Mouse (Mus musculus): Measurements from ENCODE around the gene Pcp4l1. TPM values are rescaled to one million over a fixed set of nuclear protein-coding genes. Genes with fewer than 3 reads are reported as not detected.

Pcp4l1 gene
- polyA plus RNA-seq, 1 experiment from 2014 or later = 9.2 TPM

- no peak for ATAC-seq (ENCODE audit: insufficient number of reproducible peaks, insufficient read depth, low FRiP score, low TSS enrichment)
- Histone ChIP-seq H3K27me3 (peaks cover 73% of the 10 kb centered on the region), H3K4me2 (replicated peaks) (peak overlapping the region; percentile 99), H3K27ac (no peak overlapping the region), H3K36me3 (no peaks in the 10 kb centered on the region), H3K4me1 (peaks cover 25% of the 10 kb centered on the region), H3K4me3 (peak overlapping the region; percentile 52), H3K9ac (peak overlapping the region; percentile 53), H3K9me3 (no peaks in the 10 kb centered on the region)
- 4% methylated on average over 20 of the region's 20 CpGs for WGBS
Measured at GRCm38 (mm10) chr1:171195046-171195822, 834 bp downstream of the Pcp4l1 start.

GRCm38 (mm10) chr1:171193911-171194830 is 1.9 kb downstream of the Pcp4l1 start:
- Histone ChIP-seq H3K27me3 (peaks cover 72% of the 10 kb centered on the region), H3K9ac (no peak overlapping the region), H3K4me3 (no peak overlapping the region), H3K36me3 (no peaks in the 10 kb centered on the region), H3K9me3 (no peaks in the 10 kb centered on the region), H3K27ac (no peak overlapping the region), H3K4me2 (replicated peaks) (peak overlapping the region; percentile 42), H3K4me1 (peaks cover 33% of the 10 kb centered on the region)
- ATAC-seq (ENCODE audit: insufficient number of reproducible peaks, insufficient read depth, low FRiP score, low TSS enrichment) = no peak
- WGBS = 18% methylated on average over 11 of the region's 11 CpGs

- no peak overlapping the region for H3K9ac ChIP-seq
- no peak for ATAC-seq (ENCODE audit: insufficient number of reproducible peaks, insufficient read depth, low FRiP score, low TSS enrichment)
- H3K4me1 ChIP-seq = peaks cover 40% of the 10 kb centered on the region
- H3K36me3 ChIP-seq = no peaks in the 10 kb centered on the region
- H3K4me2 ChIP-seq (replicated peaks) = peak overlapping the region; percentile 42
- 3% methylated on average over 18 of the region's 18 CpGs for whole genome bisulfite sequencing
- H3K9me3 ChIP-seq = no peaks in the 10 kb centered on the region
- H3K4me3 ChIP-seq = peak overlapping the region; percentile 16
- peaks cover 65% of the 10 kb centered on the region for H3K27me3 ChIP-seq
- no peak overlapping the region for H3K27ac ChIP-seq
Measured at GRCm38 (mm10) chr1:171193093-171193840, 2.8 kb downstream of the Pcp4l1 start.

DNA sequence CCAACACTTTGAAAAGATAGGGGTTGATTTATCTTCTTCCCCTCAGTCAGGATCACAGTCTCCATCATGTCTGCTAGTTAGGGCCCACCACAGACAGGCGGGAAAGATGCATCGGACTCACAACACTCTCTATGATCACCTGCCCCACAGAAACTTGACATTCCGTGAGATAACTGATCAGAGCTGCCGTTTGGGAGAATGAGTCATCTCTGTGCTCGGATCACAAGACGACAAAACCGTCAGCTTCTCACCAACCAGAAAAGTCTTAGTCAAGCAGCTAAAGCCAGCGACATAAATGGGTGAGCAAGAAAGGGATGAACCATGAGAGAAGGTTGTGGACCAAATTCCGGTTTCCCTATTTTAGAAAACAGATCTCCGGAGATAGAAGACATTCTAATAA is 3.8 kb downstream of the Pcp4l1 start:
- peaks cover 61% of the 10 kb centered on the region for H3K27me3 ChIP-seq

GRCm38 (mm10) chr1:171190832-171191231 is 5.2 kb downstream of the Pcp4l1 start:
- H3K27ac ChIP-seq = no peak overlapping the region
- no peak for ATAC-seq (ENCODE audit: insufficient number of reproducible peaks, insufficient read depth, low FRiP score, low TSS enrichment)
- no peak overlapping the region for H3K9ac ChIP-seq
- no peaks in the 10 kb centered on the region for H3K36me3 ChIP-seq
- peaks cover 48% of the 10 kb centered on the region for H3K27me3 ChIP-seq
- 94% methylated on average over 9 of the region's 9 CpGs for WGBS
- peaks cover 42% of the 10 kb centered on the region for H3K4me1 ChIP-seq
- H3K9me3 ChIP-seq = no peaks in the 10 kb centered on the region
- H3K4me3 ChIP-seq = no peak overlapping the region
- no peak overlapping the region for H3K4me2 ChIP-seq (replicated peaks)

More for the DNA sequence above, 3.8 kb downstream of the Pcp4l1 start:
- Histone ChIP-seq H3K4me1 (peaks cover 43% of the 10 kb centered on the region), H3K4me2 (replicated peaks) (no peak overlapping the region), H3K9ac (no peak overlapping the region), H3K9me3 (no peaks in the 10 kb centered on the region), H3K36me3 (no peaks in the 10 kb centered on the region), H3K4me3 (no peak overlapping the region), H3K27ac (no peak overlapping the region)
- 46% methylated on average over 10 of the region's 10 CpGs for WGBS
- ATAC-seq (ENCODE audit: insufficient number of reproducible peaks, insufficient read depth, low FRiP score, low TSS enrichment) = no peak

DNA sequence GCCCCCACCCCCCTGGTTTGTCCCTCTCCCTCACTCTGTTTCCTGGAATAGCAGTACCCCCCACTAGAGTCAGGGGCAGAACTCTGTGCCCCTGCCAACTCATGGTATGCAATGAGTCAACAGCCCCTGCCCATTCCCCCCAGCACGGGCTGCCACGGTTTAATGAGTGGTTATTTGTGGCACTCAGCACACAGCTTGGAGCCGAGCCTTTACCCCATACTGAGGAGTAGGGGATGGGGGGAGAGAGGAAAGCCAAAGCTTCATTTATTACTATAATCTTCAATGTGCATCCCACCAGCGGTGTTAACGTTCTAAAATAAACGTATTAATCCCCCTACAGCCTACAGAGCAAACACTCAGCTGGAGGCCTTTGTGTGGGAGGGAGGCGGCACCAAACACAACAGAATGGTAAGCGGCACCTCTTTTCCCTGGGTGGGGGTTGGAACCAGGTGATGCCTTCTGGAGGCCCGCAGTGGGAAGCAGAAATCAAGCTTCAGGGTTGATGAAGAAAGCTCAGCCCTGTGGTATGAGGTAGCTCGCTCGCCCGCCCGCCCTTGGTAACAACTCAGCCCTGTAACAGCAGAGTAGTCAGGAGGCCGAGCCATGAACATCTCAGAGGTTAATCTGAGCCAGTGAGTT is 6.5 kb downstream of the Pcp4l1 start:
- ATAC-seq (ENCODE audit: insufficient number of reproducible peaks, insufficient read depth, low FRiP score, low TSS enrichment) = peak; percentile 36; the same call in 1 of the 2 replicates
- H3K4me2 ChIP-seq (replicated peaks) = no peak overlapping the region
- peaks cover 39% of the 10 kb centered on the region for H3K4me1 ChIP-seq
- no peaks in the 10 kb centered on the region for H3K36me3 ChIP-seq
- H3K4me3 ChIP-seq = no peak overlapping the region
- no peaks in the 10 kb centered on the region for H3K9me3 ChIP-seq
- WGBS = 36% methylated on average over 14 of the region's 14 CpGs
- H3K9ac ChIP-seq = no peak overlapping the region
- H3K27me3 ChIP-seq = peaks cover 36% of the 10 kb centered on the region
- H3K27ac ChIP-seq = 0 out of 2 replicates have a peak overlapping the region, but pooled peaks have one; percentile 19

DNA sequence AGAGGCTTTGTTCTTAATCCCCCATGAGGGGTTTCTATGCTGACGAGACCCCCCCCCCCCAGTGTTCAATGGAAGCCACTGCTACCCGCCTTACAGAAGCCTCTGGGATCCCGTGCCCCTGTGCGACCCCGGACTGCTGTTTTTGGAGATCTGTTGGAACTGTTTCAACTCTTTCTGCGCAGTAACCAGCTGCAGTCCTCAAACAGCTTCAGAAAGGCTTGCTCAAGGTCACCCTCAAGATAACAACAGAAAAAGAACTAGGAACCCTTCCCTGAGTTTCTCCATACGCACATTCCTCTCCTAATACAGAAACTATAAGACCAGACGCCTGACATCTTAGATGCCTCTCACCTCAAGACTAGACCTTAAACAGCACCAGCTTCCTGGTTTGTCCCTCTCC is 7.0 kb downstream of the Pcp4l1 start:
- 0 out of 2 replicates have a peak overlapping the region, but pooled peaks have one; percentile 19 for H3K27ac ChIP-seq
- 11% methylated on average over 8 of the region's 8 CpGs for WGBS
- peaks cover 30% of the 10 kb centered on the region for H3K27me3 ChIP-seq
- no peak overlapping the region for H3K9ac ChIP-seq
- H3K9me3 ChIP-seq = no peaks in the 10 kb centered on the region
- no peak overlapping the region for H3K4me2 ChIP-seq (replicated peaks)
- 0 out of 2 replicates have a peak, but pooled peaks have one; percentile 25 for ATAC-seq (ENCODE audit: insufficient number of reproducible peaks, insufficient read depth, low FRiP score, low TSS enrichment)
- no peaks in the 10 kb centered on the region for H3K36me3 ChIP-seq
- no peak overlapping the region for H3K4me3 ChIP-seq
- H3K4me1 ChIP-seq = peaks cover 34% of the 10 kb centered on the region

DNA sequence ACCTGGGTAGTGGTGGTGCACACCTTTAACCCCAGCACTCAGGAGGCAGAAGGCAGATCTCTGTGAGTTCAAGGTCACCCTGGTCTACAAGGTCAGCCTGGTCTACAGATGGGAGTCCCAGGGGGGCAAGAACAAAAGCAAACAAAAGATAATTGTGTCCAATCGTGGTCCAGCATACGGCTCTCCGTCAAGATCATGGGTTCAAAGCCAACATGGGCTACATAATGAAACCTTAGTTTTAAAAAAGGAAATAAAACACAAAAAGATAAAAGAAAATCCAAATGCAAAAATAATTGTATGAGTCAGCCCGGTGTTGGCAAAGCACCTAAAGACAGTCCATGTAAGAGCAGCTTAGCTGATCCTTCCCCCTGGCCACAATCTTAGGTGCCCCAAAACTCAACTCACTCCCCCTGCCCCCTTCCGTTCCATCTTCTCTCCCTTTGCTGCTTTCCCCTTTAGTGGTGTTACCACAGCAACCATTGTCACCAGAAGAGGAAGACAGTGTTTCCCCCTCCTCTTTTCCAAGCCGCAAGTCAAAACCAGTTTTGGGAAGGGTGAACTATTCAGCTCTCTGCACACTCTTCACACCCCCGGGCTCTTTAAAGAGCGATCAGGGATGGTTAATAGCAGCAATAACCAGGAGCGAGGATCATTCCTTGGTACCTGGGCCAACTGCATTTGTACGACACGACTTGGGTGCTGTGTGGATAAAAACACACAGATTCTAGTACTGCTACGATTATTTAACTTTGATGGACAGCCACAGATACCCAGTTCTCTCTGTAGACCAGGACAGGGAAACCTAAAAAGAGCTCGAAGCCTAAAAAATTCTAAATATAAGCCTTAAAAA is 8.0 kb downstream of the Pcp4l1 start:
- no peak overlapping the region for H3K27ac ChIP-seq
- no peak overlapping the region for H3K9ac ChIP-seq
- H3K4me3 ChIP-seq = no peak overlapping the region
- H3K27me3 ChIP-seq = peaks cover 21% of the 10 kb centered on the region
- H3K4me1 ChIP-seq = peaks cover 24% of the 10 kb centered on the region
- WGBS = 56% methylated on average over 13 of the region's 13 CpGs
- H3K36me3 ChIP-seq = no peaks in the 10 kb centered on the region
- H3K4me2 ChIP-seq (replicated peaks) = no peak overlapping the region
- no peak for ATAC-seq (ENCODE audit: insufficient number of reproducible peaks, insufficient read depth, low FRiP score, low TSS enrichment)
- no peaks in the 10 kb centered on the region for H3K9me3 ChIP-seq

DNA sequence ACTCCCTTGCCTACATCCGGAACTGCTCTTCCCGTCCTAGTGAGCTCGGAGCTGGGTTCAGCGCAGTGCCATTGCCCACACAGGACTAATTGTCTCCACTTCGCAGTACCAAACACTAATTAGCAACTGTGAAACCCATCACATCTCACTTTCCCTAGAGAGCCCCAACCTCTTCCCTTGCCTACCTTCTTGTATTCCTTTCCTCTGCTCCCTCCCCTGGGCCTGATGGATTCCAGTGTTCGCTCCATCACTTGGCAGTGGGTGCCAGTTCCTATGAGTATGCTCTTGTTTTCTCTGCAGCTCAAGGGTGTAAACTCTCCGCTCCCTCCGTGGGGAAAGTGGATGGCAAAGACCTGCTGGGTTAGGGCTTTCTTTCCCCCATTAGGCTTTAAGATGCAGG is 10.4 kb downstream of the Pcp4l1 start:
- no peak overlapping the region for H3K9ac ChIP-seq
- H3K9me3 ChIP-seq = no peaks in the 10 kb centered on the region
- H3K36me3 ChIP-seq = no peaks in the 10 kb centered on the region
- H3K4me3 ChIP-seq = no peak overlapping the region
- H3K4me2 ChIP-seq (replicated peaks) = no peak overlapping the region
- WGBS = 63% methylated on average over 8 of the region's 8 CpGs
- ATAC-seq (ENCODE audit: insufficient number of reproducible peaks, insufficient read depth, low FRiP score, low TSS enrichment) = no peak
- peaks cover 1% of the 10 kb centered on the region; the same call in 1 of the 2 replicates for H3K27me3 ChIP-seq
- peaks cover 22% of the 10 kb centered on the region for H3K4me1 ChIP-seq
- no peak overlapping the region for H3K27ac ChIP-seq

- 80% methylated on average over 7 of the region's 7 CpGs for WGBS
- Histone ChIP-seq H3K4me1 (peaks cover 16% of the 10 kb centered on the region), H3K36me3 (no peaks in the 10 kb centered on the region), H3K9me3 (no peaks in the 10 kb centered on the region), H3K27ac (no peak overlapping the region), H3K4me2 (replicated peaks) (no peak overlapping the region), H3K27me3 (no peaks in the 10 kb centered on the region), H3K4me3 (no peak overlapping the region), H3K9ac (no peak overlapping the region)
- no peak for ATAC-seq (ENCODE audit: insufficient number of reproducible peaks, insufficient read depth, low FRiP score, low TSS enrichment)
Measured at GRCm38 (mm10) chr1:171184314-171184713, 11.8 kb downstream of the Pcp4l1 start.

Measured in embryonic facial prominence, embryonic 12.5 days (tissue).